Mouse (Mus musculus): ENCODE data around the gene G0s2.

DNA sequence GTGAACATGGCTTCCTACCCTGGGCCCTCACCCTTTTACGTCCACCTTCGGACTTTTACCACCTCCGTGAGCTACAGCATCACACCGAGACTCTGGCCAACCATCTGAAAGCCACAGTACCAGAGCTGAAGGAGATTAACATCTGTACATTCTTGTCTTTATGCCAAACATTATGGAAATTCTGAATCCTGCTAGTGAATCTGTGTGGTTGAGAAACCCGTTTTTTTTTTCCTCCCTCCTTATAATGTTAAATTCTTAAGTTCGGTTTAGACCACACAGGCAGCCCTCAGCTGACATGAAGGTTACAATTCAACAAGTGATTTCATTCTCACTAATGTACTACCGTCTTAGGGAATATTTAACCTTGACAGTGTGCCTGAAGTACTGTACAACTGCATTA is 38.1 kb downstream of the G0s2 start:
- TF ChIP-seq CTCF (conservative IDR thresholded peaks at IDR 0.05; ENCODE audit: insufficient read depth, insufficient read length, low read depth, low read length) (no peak), POLR2A (IDR thresholded peaks at IDR 0.05; ENCODE audit: low read depth, low read length) (no peak)

Data from kidney, adult 2 months (tissue).